Mouse (Mus musculus): Measurements from ENCODE around the gene Gm5431.
A peak's percentile ranks its signal among the peaks of the same experiment; 100 is the strongest.
"Not testable (repeated sequence)": the region's sequence is repeated elsewhere in the genome, so short reads cannot be mapped to it uniquely, and the experiment has no call there.

Gene Gm5431

GRCm38 (mm10) chr11:48871201-48871772, 30.7 kb downstream of the Gm5431 start, which contains the start of gene Irgm1:
Irgm1 (minus strand) TSS chr11:48871683.
- peak; percentile 71 to 76 for DNase-seq (ENCODE audit: low spot score in 2 of 2)

GRCm38 (mm10) chr11:48870781-48871180, 31.2 kb downstream of the Gm5431 start:
- no peak for DNase-seq (ENCODE audit: low spot score in 2 of 2)

GRCm38 (mm10) chr11:48869380-48870110, 32.5 kb downstream of the Gm5431 start:
- peak; percentile 16 to 18 for DNase-seq (ENCODE audit: low spot score in 2 of 2)

GRCm38 (mm10) chr11:48866481-48866880, 35.5 kb downstream of the Gm5431 start:
- DNase-seq (ENCODE audit: low spot score in 2 of 2) = no peak

- DNase-seq (ENCODE audit: low spot score in 2 of 2) = no peak
Observed at GRCm38 (mm10) chr11:48863808-48864207, 38.2 kb downstream of the Gm5431 start.

- DNase-seq (ENCODE audit: low spot score in 2 of 2) = no peak
Observed at GRCm38 (mm10) chr11:48862784-48863319, 39.2 kb downstream of the Gm5431 start.

- DNase-seq (ENCODE audit: low spot score in 2 of 2) = peak in 1 of 2 experiments; percentile 70
Observed at GRCm38 (mm10) chr11:48859014-48859413, 43.0 kb downstream of the Gm5431 start.

- DNase-seq (ENCODE audit: low spot score in 2 of 2) = peak; percentile 90
Observed at GRCm38 (mm10) chr11:48853474-48854180, 48.4 kb downstream of the Gm5431 start.

- DNase-seq (ENCODE audit: low spot score in 2 of 2) = no peak
Observed at GRCm38 (mm10) chr11:48852624-48853473, 49.2 kb downstream of the Gm5431 start.

- DNase-seq (ENCODE audit: low spot score in 2 of 2) = no peak
Observed at GRCm38 (mm10) chr11:48852190-48852589, 49.8 kb downstream of the Gm5431 start.

- no peak for DNase-seq (ENCODE audit: low spot score in 2 of 2)
Observed at GRCm38 (mm10) chr11:48851270-48851995, 50.6 kb downstream of the Gm5431 start.

- no peak for DNase-seq (ENCODE audit: low spot score in 2 of 2)
Observed at GRCm38 (mm10) chr11:48850240-48850639, 51.8 kb downstream of the Gm5431 start.

- no peak for DNase-seq (ENCODE audit: low spot score in 2 of 2)
Observed at GRCm38 (mm10) chr11:48846881-48847280, 55.1 kb downstream of the Gm5431 start.

- DNase-seq (ENCODE audit: low spot score in 2 of 2) = not testable (repeated sequence)
Observed at GRCm38 (mm10) chr11:48846362-48846761, 55.7 kb downstream of the Gm5431 start.

- no peak for DNase-seq (ENCODE audit: low spot score in 2 of 2)
Observed at GRCm38 (mm10) chr11:48845244-48845815, 56.7 kb downstream of the Gm5431 start.

GRCm38 (mm10) chr11:48844309-48844708, 57.7 kb downstream of the Gm5431 start:
- no peak for DNase-seq (ENCODE audit: low spot score in 2 of 2)

- DNase-seq (ENCODE audit: low spot score in 2 of 2) = peak in 1 of 2 experiments; percentile 72
Observed at GRCm38 (mm10) chr11:48843202-48843601, 58.8 kb downstream of the Gm5431 start.

- peak in 1 of 2 experiments; percentile 67 for DNase-seq (ENCODE audit: low spot score in 2 of 2)
Observed at GRCm38 (mm10) chr11:48842378-48842792, 59.6 kb downstream of the Gm5431 start.

GRCm38 (mm10) chr11:48841213-48841612, 60.8 kb downstream of the Gm5431 start:
- no peak for DNase-seq (ENCODE audit: low spot score in 2 of 2)

- DNase-seq (ENCODE audit: low spot score in 2 of 2) = no peak
Observed at GRCm38 (mm10) chr11:48840805-48841204, 61.2 kb downstream of the Gm5431 start.
